Comparison of ENCODE assay signal across 8 mouse cellular contexts in genomic region chr5:136967592-136967991, GRCm38 (mm10). TPM values are rescaled to one million over a fixed set of nuclear protein-coding genes. Genes with fewer than 3 reads are reported as not detected.
A peak's percentile ranks its signal among the peaks of the same experiment; 100 is the strongest.
DNase-seq lines count a peak whose midpoint lies in the region; ATAC-seq and TF ChIP-seq lines count a peak whose summit lies in the region.

No protein-coding gene starts in this region.

- TF ChIP-seq CTCF in stomach, postnatal 0 days (IDR thresholded peaks at IDR 0.05; ENCODE audit: low read depth), result no peak

- H3K36me3 ChIP-seq in liver, embryonic 11.5 days (ENCODE audit: control insufficient read depth, insufficient read depth, low read length), result peaks cover 24% of the 10 kb centered on the region
- H3K36me3 ChIP-seq in heart, embryonic 14.5 days (ENCODE audit: control insufficient read depth, insufficient read depth, low read length), result peaks cover 37% of the 10 kb centered on the region
- H3K36me3 ChIP-seq in stomach, postnatal 0 days (ENCODE audit: control insufficient read depth, insufficient read depth, low read length), result peaks cover 23% of the 10 kb centered on the region; the same call in 1 of the 2 replicates

- no peak overlapping the region for H3K4me3 ChIP-seq in liver, embryonic 11.5 days (ENCODE audit: low read depth, low read length)
- H3K4me3 ChIP-seq in heart, embryonic 14.5 days (ENCODE audit: control insufficient read depth in 1 of 2, insufficient read depth in 1 of 2, low read depth in 1 of 2, low read length in 2 of 2), result no peak overlapping the region
- no peak overlapping the region for H3K4me3 ChIP-seq in stomach, postnatal 0 days (ENCODE audit: low read depth, low read length)

- no peaks in the 10 kb centered on the region for H3K9me3 ChIP-seq in liver, embryonic 11.5 days (ENCODE audit: control insufficient read depth, low read length)
- no peaks in the 10 kb centered on the region for H3K9me3 ChIP-seq in heart, embryonic 14.5 days (ENCODE audit: control insufficient read depth, low read length)
- H3K9me3 ChIP-seq in stomach, postnatal 0 days (ENCODE audit: control insufficient read depth, low read length), result no peaks in the 10 kb centered on the region

- H3K4me1 ChIP-seq in liver, embryonic 11.5 days (replicated peaks; ENCODE audit: control insufficient read depth, insufficient read depth, low read length), result peaks cover 37% of the 10 kb centered on the region
- H3K4me1 ChIP-seq in heart, embryonic 14.5 days (ENCODE audit: control insufficient read depth in 2 of 2, insufficient read depth in 2 of 2, low read length in 2 of 2), result peaks cover 14 to 30% of the 10 kb centered on the region in 2 experiments
- H3K4me1 ChIP-seq in stomach, postnatal 0 days (replicated peaks; ENCODE audit: control insufficient read depth, insufficient read depth), result peaks cover 22% of the 10 kb centered on the region

- no peak overlapping the region for H3K4me2 ChIP-seq in liver, embryonic 11.5 days
- no peak overlapping the region for H3K4me2 ChIP-seq in heart, embryonic 14.5 days (ENCODE audit: low read length)
- H3K4me2 ChIP-seq in stomach, postnatal 0 days (replicated peaks; ENCODE audit: low read depth), result no peak overlapping the region

- no peak for TF ChIP-seq EP300 in stomach, postnatal 0 days (optimal IDR thresholded peaks at IDR 0.05)

- no peak for ATAC-seq in liver, embryonic 11.5 days (replicated peaks; ENCODE audit: low FRiP score)
- ATAC-seq in heart, embryonic 14.5 days (ENCODE audit: insufficient number of reproducible peaks, insufficient read depth, low FRiP score, low read depth), result peak; percentile 38; the same call in 1 of the 2 replicates
- peak; percentile 11; the same call in 1 of the 2 replicates for ATAC-seq in stomach, postnatal 0 days (ENCODE audit: low FRiP score, low TSS enrichment)
- ATAC-seq in granulocyte monocyte progenitor cell, adult 5-6 weeks (replicated peaks; ENCODE audit: poor library complexity, severe bottlenecking), result no peak

- DNase-seq in liver, embryonic 11.5 days (ENCODE audit: low spot score), result no peak
- DNase-seq in liver, result no peak
- peak; percentile 93 for DNase-seq in kidney, postnatal 14 days
- DNase-seq in stomach, postnatal 0 days (ENCODE audit: low spot score), result peak; percentile 63
- DNase-seq in right cerebral cortex, postnatal 14 days, result no peak
- DNase-seq in left cerebral cortex, adult 11 months (ENCODE audit: low spot score), result no peak

- 78% methylated on average over 10 of the region's 10 CpGs for WGBS in liver, embryonic 11.5 days
- WGBS in heart, embryonic 14.5 days, result 43% methylated on average over 10 of the region's 10 CpGs
- WGBS in stomach, postnatal 0 days, result 38% methylated on average over 10 of the region's 10 CpGs

- H3K27ac ChIP-seq in liver, embryonic 11.5 days (ENCODE audit: low read depth, low read length), result 0 out of 2 replicates have a peak overlapping the region, but pooled peaks have one; percentile 22
- peak overlapping the region; percentile 37 to 65; a peak in 2 of 4 replicates for H3K27ac ChIP-seq in heart, embryonic 14.5 days (replicated peaks in 1 of 2; ENCODE audit: control insufficient read depth in 1 of 2, insufficient read depth in 1 of 2, low read depth in 2 of 2, low read length in 2 of 2)
- H3K27ac ChIP-seq in stomach, postnatal 0 days (replicated peaks), result peak overlapping the region; percentile 76

- H3K27me3 ChIP-seq in liver, embryonic 11.5 days (replicated peaks; ENCODE audit: control insufficient read depth, insufficient read depth, low read length), result no peaks in the 10 kb centered on the region
- no peaks in the 10 kb centered on the region for H3K27me3 ChIP-seq in heart, embryonic 14.5 days (ENCODE audit: control insufficient read depth, insufficient read depth, low read length)
- no peaks in the 10 kb centered on the region for H3K27me3 ChIP-seq in stomach, postnatal 0 days (ENCODE audit: control insufficient read depth, insufficient read depth, low read length)

- H3K9ac ChIP-seq in liver, embryonic 11.5 days (ENCODE audit: low read depth, low read length), result no peak overlapping the region
- H3K9ac ChIP-seq in heart, embryonic 14.5 days (ENCODE audit: low read length), result no peak overlapping the region
- no peak overlapping the region; the same call in 1 of the 2 replicates for H3K9ac ChIP-seq in stomach, postnatal 0 days (ENCODE audit: low read length)

RNA-seq across cellular contexts. Expression of gene Cldn15, which starts 1.2 kb away (rescaled TPM):
- polyA plus RNA-seq in liver, embryonic 11.5 days (2014; fragmentation: Nextera tagmentation; extraction: Ambion mirVana), result 2.5 and 2.8 TPM in 2 replicates
- 5.3 TPM in 2 replicates for polyA plus RNA-seq in heart, embryonic 14.5 days (2014; fragmentation: Nextera tagmentation; extraction: Ambion mirVana)
- 5.1 and 6.8 TPM in 2 replicates for polyA plus RNA-seq in stomach, postnatal 0 days (2015; fragmentation: Nextera tagmentation; extraction: Ambion mirVana)
- total RNA-seq in granulocyte monocyte progenitor cell, adult 5-6 weeks (2014; fragmentation: Nextera tagmentation), result 63.2 and 84.0 TPM in 2 replicates
- total RNA-seq in granulocyte monocyte progenitor cell, adult 5-6 weeks (2017), result 57.8 and 64.5 TPM in 2 replicates

RNA-seq across cellular contexts. Expression of gene Fis1, which starts 14.5 kb away (rescaled TPM):
- 241 and 251 TPM in 2 replicates for polyA plus RNA-seq in liver, embryonic 11.5 days (2014; fragmentation: Nextera tagmentation; extraction: Ambion mirVana)
- 284 and 314 TPM in 2 replicates for polyA plus RNA-seq in heart, embryonic 14.5 days (2014; fragmentation: Nextera tagmentation; extraction: Ambion mirVana)
- 255 and 270 TPM in 2 replicates for polyA plus RNA-seq in stomach, postnatal 0 days (2015; fragmentation: Nextera tagmentation; extraction: Ambion mirVana)
- 201 and 270 TPM in 2 replicates for total RNA-seq in granulocyte monocyte progenitor cell, adult 5-6 weeks (2014; fragmentation: Nextera tagmentation)
- total RNA-seq in granulocyte monocyte progenitor cell, adult 5-6 weeks (2017), result 106 and 127 TPM in 2 replicates

RNA-seq across cellular contexts. Expression of gene Plod3, which starts 19.2 kb away (rescaled TPM):
- 28.7 and 29.2 TPM in 2 replicates for polyA plus RNA-seq in liver, embryonic 11.5 days (2014; fragmentation: Nextera tagmentation; extraction: Ambion mirVana)
- 36.7 and 38.3 TPM in 2 replicates for polyA plus RNA-seq in heart, embryonic 14.5 days (2014; fragmentation: Nextera tagmentation; extraction: Ambion mirVana)
- polyA plus RNA-seq in stomach, postnatal 0 days (2015; fragmentation: Nextera tagmentation; extraction: Ambion mirVana), result 16.4 and 17.2 TPM in 2 replicates
- 122 and 139 TPM in 2 replicates for total RNA-seq in granulocyte monocyte progenitor cell, adult 5-6 weeks (2014; fragmentation: Nextera tagmentation)
- 158 and 177 TPM in 2 replicates for total RNA-seq in granulocyte monocyte progenitor cell, adult 5-6 weeks (2017)

RNA-seq across cellular contexts. Expression of gene Znhit1, which starts 20.2 kb away (rescaled TPM):
- polyA plus RNA-seq in liver, embryonic 11.5 days (2014; fragmentation: Nextera tagmentation; extraction: Ambion mirVana), result 93.8 and 97.2 TPM in 2 replicates
- 77.0 and 83.5 TPM in 2 replicates for polyA plus RNA-seq in heart, embryonic 14.5 days (2014; fragmentation: Nextera tagmentation; extraction: Ambion mirVana)
- polyA plus RNA-seq in stomach, postnatal 0 days (2015; fragmentation: Nextera tagmentation; extraction: Ambion mirVana), result 81.0 and 89.1 TPM in 2 replicates
- total RNA-seq in granulocyte monocyte progenitor cell, adult 5-6 weeks (2014; fragmentation: Nextera tagmentation), result 99.5 and 121 TPM in 2 replicates
- total RNA-seq in granulocyte monocyte progenitor cell, adult 5-6 weeks (2017), result 49.7 and 80.0 TPM in 2 replicates

RNA-seq across cellular contexts. Expression of gene Vgf, which starts 58.6 kb away (rescaled TPM):
- polyA plus RNA-seq in liver, embryonic 11.5 days (2014; fragmentation: Nextera tagmentation; extraction: Ambion mirVana), result 0.07 TPM in 1 of 2 replicates, not detected in the other
- polyA plus RNA-seq in heart, embryonic 14.5 days (2014; fragmentation: Nextera tagmentation; extraction: Ambion mirVana), result 0.09 TPM in 1 of 2 replicates, not detected in the other
- polyA plus RNA-seq in stomach, postnatal 0 days (2015; fragmentation: Nextera tagmentation; extraction: Ambion mirVana), result 1.8 TPM in 2 replicates
- total RNA-seq in granulocyte monocyte progenitor cell, adult 5-6 weeks (2014; fragmentation: Nextera tagmentation), result not detected in 2 replicates
- not detected in 2 replicates for total RNA-seq in granulocyte monocyte progenitor cell, adult 5-6 weeks (2017)

Comparison
In these comparisons a context has a peak if more than half of its experiments do, and no peak if none do; other contexts are left out.
1. ATAC-seq: peak in heart, embryonic 14.5 days (single experiment) and stomach, postnatal 0 days (single experiment); none in liver, embryonic 11.5 days (single experiment) and granulocyte monocyte progenitor cell, adult 5-6 weeks (single experiment).
2. DNase-seq: peak in kidney, postnatal 14 days (single experiment) and stomach, postnatal 0 days (single experiment); none in liver, embryonic 11.5 days (single experiment), liver (single experiment), right cerebral cortex, postnatal 14 days (single experiment) and left cerebral cortex, adult 11 months (single experiment).
3. H3K27ac ChIP-seq: peak in every context shown above with its lines; median percentile 76 in stomach, postnatal 0 days; 51 in heart, embryonic 14.5 days; 22 in liver, embryonic 11.5 days.